Mouse (Mus musculus): ENCODE measurements around the gene Gm42669.

Gene Gm42669

DNA sequence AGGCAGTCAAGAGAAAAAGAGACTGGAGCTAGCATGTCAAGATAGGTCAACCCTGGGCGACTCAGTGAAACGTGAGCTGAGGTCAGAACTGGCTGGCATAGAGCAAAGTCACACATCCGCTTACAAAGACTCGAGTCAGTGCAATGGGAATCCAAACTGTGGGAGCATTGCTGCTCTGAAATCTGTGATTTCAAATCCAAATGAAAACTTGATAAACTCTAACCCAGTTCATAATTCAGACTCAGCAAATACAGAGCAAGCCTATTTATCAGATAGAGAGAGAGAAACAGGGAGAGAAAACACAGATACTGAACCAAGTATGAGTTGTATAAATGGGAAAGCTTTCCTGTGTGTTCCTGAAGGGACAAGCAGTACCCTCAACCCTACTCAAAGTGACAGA is at the start of gene Gm42669:
TSS of gene Gm42669 (plus strand) at position 301 of the 400 bp plus-strand sequence.
- no peak for DNase-seq

DNA sequence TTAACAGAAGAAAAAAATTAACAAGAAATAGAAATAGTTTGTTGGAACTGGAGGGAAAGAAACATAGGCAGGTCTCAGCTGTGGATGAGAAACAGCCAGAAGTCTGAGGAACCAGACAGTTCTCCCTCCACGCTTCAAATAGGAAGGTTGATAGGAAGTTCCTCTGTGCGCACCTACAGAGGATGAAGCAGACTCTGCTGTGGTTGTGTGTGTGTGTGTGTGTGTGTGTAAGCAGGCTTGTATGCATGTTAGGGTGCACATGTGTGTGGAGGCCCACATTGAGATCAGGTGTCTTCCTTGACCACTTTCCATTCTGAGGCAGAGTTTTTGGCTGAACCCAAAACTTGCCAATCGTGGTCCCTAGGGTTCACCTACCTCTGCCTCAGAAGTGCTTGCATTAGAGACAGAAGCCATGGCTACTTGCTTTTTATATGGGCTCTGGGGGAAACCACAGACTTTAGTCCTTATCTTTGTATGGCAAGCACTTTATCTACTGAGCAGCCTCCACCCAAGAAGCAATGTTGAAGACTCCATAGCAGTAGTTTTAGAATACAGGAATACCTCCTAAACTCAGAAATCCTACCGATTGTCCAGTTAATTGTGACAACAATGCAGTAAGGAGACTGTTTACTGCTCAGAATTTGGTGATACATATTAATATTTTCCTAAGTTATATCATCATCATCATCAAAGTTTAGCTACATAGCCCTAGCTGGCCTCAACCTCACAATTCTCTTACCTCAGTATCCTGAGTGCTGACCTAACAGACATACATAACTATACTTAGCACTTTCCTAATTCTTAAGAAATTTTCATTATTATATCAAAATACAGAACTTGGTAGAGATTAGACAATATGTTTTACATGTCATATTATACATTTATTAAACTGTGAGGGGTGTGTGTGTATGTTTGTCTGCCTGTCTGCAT is 45.0 kb upstream of the Gm42669 start:
- DNase-seq: no peak

- no peak for DNase-seq
Observed at GRCm38 (mm10) chr5:107466501-107466900, 40.9 kb upstream of the Gm42669 start.

- no peak for DNase-seq
Observed at GRCm38 (mm10) chr5:107467098-107467497, 40.3 kb upstream of the Gm42669 start.

DNA sequence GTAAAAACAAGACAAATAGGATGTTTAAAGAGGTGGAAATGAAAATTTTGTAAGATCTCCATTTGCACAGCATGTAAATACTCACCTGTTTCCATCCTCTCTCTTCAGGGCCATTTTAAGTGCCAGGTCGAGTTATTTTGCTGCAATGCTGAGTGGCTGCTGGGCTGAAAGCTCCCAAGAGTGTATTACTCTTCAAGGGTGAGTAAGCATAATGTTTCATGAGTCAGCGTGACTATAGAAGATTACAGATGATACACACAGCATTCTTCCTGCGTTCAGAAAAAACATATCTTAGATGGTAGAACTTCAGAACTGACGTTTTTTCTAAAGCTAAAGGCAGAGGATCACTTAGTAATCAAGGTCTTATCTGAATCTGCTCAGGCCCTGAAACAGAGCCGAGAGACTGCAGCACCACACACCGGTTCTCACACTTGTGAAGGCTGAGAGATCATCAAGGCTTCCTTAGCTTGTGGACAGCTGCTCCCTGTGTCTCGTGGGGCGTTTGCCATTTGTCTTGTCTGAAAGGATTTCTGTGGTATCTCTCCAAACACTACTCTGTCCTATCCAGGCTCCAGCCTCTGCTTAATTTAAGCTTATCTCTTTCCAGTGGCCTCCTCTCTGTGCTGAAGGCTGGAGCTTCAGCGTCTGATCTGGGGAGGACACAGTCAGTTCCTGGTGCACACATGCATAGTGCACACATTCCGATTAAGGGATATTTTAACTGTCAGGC is 36.7 kb upstream of the Gm42669 start:
- no peak for DNase-seq

- DNase-seq: no peak
Observed at GRCm38 (mm10) chr5:107480194-107480593, 27.2 kb upstream of the Gm42669 start.

DNA sequence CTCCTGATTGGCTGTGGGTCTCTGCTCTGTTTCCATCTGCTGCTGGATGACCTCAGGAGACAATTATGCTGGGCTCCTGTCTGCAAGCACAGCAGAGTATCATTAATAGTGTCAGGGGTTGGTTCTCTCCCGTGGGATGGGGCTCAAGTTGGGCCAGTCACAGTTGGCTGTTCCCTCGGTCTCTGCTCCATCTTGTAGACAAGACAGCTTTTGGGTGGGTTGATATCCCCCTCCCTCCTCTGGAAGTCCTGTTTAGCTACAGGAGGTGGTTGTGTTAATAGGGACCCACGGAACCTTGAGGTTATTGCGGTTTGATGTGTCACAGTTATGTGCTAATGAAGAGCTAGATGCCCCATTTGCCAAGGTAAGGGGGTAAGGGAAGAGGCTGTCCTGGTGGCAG is 18.4 kb upstream of the Gm42669 start:
- DNase-seq: no peak

DNA sequence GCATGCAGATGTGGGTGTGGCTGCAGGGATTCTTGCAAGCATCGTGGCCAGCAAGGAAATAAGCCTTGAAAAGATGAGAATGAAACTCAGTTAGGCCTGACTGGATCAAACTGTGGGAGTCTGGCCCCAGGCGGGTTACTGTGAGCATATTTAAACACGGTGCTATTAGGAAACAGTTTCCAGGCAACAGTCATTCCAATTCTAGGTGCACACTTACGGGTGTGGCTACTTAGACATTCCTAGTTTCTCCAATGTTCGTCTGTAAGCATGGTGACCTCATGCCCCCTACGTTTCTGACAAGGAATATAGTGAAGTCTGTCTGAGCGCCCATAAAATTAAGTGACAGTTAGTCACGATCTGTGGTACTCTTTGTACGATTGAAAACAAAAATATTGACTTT is 16.4 kb upstream of the Gm42669 start:
- DNase-seq: no peak

- DNase-seq: no peak
Observed at GRCm38 (mm10) chr5:107492471-107492870, 14.9 kb upstream of the Gm42669 start.

DNA sequence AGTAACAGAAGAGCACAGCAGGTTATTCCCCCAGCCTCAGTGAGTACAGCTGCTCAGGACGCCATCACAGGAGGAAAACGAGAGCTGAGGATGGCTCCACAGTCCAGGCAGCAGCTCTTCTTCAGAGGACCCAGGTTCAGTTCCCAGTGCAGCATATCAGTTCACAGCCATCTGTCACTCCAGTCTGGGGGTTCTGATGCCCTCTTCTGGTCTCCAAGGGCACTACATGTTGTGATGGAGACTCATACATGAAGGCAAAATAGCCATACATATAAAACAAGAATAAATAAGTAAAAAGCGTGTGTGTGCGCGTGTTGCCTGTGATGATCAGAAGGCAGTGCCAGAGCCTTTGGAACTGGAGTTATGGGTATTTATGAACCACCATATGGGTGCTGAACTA is 12.7 kb upstream of the Gm42669 start:
- no peak for DNase-seq

GRCm38 (mm10) chr5:107496047-107496446 is 11.4 kb upstream of the Gm42669 start:
- DNase-seq: no peak

- no peak for DNase-seq
Observed at GRCm38 (mm10) chr5:107497519-107498501, 9.6 kb upstream of the Gm42669 start.

GRCm38 (mm10) chr5:107498806-107499310 is 8.6 kb upstream of the Gm42669 start:
- no peak for DNase-seq

- DNase-seq: no peak
Observed at GRCm38 (mm10) chr5:107499891-107500535, 7.4 kb upstream of the Gm42669 start.

DNA sequence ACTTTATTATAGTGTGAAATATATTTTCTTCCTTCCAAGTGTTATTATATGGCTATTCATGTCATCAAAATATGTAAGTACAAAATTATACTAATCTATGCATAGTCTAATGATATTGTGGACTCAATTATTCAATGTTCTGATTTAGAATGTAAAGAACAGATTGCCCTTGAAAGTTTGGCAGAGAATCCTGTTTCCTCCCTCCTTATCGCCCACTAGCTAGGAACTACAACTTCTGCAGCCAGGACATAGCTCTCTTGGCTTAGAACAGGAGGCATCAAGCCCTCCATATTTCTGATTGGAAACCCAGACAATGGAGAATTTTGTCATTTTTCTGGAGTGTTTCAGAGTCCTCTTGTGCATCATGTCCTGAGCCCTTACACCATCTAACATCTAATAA is 6.7 kb upstream of the Gm42669 start:
- no peak for DNase-seq

DNA sequence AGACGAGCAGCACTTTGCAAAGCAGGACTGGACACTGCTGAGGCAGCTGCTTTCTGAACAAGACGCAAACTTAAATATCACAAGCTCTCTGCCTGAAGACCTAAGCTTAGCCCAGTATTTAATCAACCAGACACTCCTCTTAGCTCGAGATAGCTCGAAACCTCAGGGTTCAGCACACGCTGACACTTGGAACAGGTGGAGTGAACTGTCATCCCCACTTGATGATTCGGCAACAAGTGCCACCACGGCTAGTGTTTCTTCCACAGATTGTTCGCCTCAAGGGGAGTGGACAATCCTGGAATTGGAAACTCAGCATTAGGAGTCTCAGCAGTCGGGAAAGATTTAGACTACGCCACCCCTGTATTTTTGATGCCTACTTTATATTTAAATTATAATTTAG is 3.1 kb downstream of the Gm42669 start:
- DNase-seq: no peak

DNA sequence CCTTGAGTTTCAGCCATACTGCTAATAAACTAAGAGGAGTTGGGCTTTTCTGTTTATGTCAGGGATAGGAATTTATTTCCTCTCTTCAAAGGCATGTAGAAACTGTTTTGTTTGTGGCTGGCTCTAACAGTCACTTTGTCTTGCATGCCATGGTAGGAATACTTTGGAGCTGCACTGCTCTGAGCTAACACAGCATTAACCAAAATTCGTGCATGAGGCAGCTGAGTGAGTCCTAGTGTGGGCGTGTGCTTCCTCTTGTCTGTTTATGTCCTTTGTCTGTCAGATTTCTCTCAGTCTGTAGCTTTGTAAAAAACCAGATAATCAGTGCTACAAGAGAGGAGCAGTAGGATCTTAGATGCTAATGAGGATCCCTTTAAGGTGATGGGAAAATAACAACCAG is 3.9 kb downstream of the Gm42669 start:
- DNase-seq: no peak

- DNase-seq: peak; percentile 96
Observed at GRCm38 (mm10) chr5:107513583-107513982, 6.2 kb downstream of the Gm42669 start.

- DNase-seq: no peak
Observed at GRCm38 (mm10) chr5:107515453-107515852, 8.0 kb downstream of the Gm42669 start.

- DNase-seq: no peak
Observed at GRCm38 (mm10) chr5:107516087-107516486, 8.7 kb downstream of the Gm42669 start.

DNA sequence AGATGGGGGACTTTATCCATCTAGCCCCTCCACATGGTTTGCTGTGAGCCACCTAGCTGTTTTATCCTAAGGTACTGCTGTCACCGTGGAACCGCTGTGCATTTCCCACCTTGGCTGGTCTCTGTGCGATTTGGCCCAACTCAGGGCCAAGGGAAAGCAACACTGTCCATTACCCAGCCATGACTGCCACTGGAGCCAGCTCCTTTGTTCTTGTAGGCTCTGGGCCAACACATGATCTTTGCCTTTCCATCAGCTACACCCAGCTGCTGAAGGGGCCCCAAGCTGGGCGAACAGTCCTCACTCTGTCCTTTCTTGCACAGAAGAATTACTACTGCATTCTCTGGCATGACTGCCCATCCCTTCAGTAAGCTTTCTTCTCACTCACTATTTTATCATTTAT is 11.2 kb downstream of the Gm42669 start:
- DNase-seq: no peak

DNA sequence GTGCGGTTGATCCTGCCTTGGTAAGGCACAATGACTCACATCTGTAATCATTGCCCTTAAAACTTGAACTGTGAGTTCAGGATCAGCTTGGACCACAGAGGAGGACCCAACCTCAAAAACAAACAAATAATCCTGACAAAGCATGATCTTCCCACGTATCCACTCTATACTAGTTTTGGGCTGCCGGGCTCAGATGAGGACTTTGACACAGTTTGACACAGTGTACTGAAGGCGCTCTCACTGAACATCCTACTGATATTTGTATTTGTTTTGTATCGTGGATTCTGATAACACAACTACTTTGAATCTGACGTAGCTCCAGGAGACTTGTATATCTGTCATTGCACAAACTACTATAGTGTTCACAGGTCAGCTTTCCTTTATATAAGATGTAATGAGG is 14.0 kb downstream of the Gm42669 start:
- no peak for DNase-seq

Data from thymus, postnatal 4 days (tissue).